Mouse (Mus musculus) ovary, postnatal 14 days (tissue): ENCODE results near the gene Gbp7.
A peak's percentile ranks its signal among the peaks of the same experiment; 100 is the strongest.
"Not testable (repeated sequence)": the region's sequence is repeated elsewhere in the genome, so short reads cannot be mapped to it uniquely, and the experiment has no call there.

Source experiments
- DNase-seq: peaks from one replicate; pipeline ENCODE4 v3.0.0; 2022; ENCODE audit warnings: low spot score

The Gbp7 gene

GRCm38 (mm10) chr3:142530087-142530953 lies at the start of gene Gbp7:
TSS of gene Gbp7 (plus strand) at chr3:142530342.
- DNase-seq: peak; percentile 34

GRCm38 (mm10) chr3:142490465-142490864 lies 39.7 kb upstream of the Gbp7 start:
- peak; percentile 65 for DNase-seq

GRCm38 (mm10) chr3:142493536-142494061 lies 36.5 kb upstream of the Gbp7 start, which contains the start of gene Gbp5:
TSS of gene Gbp5 (plus strand) at chr3:142493978.
- DNase-seq: peak; percentile 49

GRCm38 (mm10) chr3:142495146-142495655 lies 34.9 kb upstream of the Gbp7 start:
- DNase-seq: no peak

- no peak for DNase-seq
These were observed 33.7 kb upstream of the Gbp7 start for GRCm38 (mm10) chr3:142496113-142497101.

GRCm38 (mm10) chr3:142497123-142497841 lies 32.9 kb upstream of the Gbp7 start:
- no peak for DNase-seq

GRCm38 (mm10) chr3:142498941-142499340 lies 31.2 kb upstream of the Gbp7 start:
- DNase-seq: no peak

- DNase-seq: no peak
These were observed 2.0 kb upstream of the Gbp7 start for GRCm38 (mm10) chr3:142528116-142528515.

- no peak for DNase-seq
These were observed 545 bp upstream of the Gbp7 start for GRCm38 (mm10) chr3:142529597-142529996.

- no peak for DNase-seq
These were observed 1.5 kb downstream of the Gbp7 start for GRCm38 (mm10) chr3:142531595-142531994.

- DNase-seq: no peak
These were observed 3.0 kb downstream of the Gbp7 start for GRCm38 (mm10) chr3:142533185-142533584.

- no peak for DNase-seq
These were observed 5.5 kb downstream of the Gbp7 start for GRCm38 (mm10) chr3:142535667-142536066.

- DNase-seq: no peak
These were observed 11.2 kb downstream of the Gbp7 start for GRCm38 (mm10) chr3:142541391-142541790.

GRCm38 (mm10) chr3:142542776-142543175 lies 12.6 kb downstream of the Gbp7 start:
- not testable (repeated sequence) for DNase-seq

GRCm38 (mm10) chr3:142546690-142547089 lies 16.5 kb downstream of the Gbp7 start:
- no peak for DNase-seq

GRCm38 (mm10) chr3:142550052-142550676 lies 20.0 kb downstream of the Gbp7 start:
- DNase-seq: no peak

- DNase-seq: no peak
These were observed 24.5 kb downstream of the Gbp7 start for GRCm38 (mm10) chr3:142554601-142555000.

- DNase-seq: no peak
These were observed 25.5 kb downstream of the Gbp7 start for GRCm38 (mm10) chr3:142555623-142556022.

- DNase-seq: peak; percentile 21
These were observed 29.6 kb downstream of the Gbp7 start, which contains the start of gene Gbp3 for GRCm38 (mm10) chr3:142559632-142560228. TSS of gene Gbp3 (plus strand) at chr3:142560026.

GRCm38 (mm10) chr3:142560296-142560948 lies 30.3 kb downstream of the Gbp7 start:
- DNase-seq: peak; percentile 86
